Mouse (Mus musculus) gonadal fat pad, adult 2 months (tissue): ENCODE data around the gene Ccdc97. TPM values are rescaled to one million over a fixed set of nuclear protein-coding genes. Genes with fewer than 3 reads are reported as not detected.

Experiments used
- DNase-seq: peaks from one replicate; pipeline ENCODE4 v3.0.0-alpha.2; 2012; ENCODE audit warnings: low read depth
- polyA plus RNA-seq: library from polyadenylated mRNA; depleted of rRNA; stranded (reverse); fragments of >200 nt; gene quantifications from 2 replicates; pipeline ENCODE4 v1.2.3, GENCODE M21; 2012

Gene Ccdc97
- polyA plus RNA-seq, 1 experiment, result 46.3 TPM

GRCm38 (mm10) chr7:25688810-25689586 is 29.9 kb downstream of the Ccdc97 start:
- DNase-seq, result no peak

GRCm38 (mm10) chr7:25687811-25688401 is 31.0 kb downstream of the Ccdc97 start:
- no peak for DNase-seq

GRCm38 (mm10) chr7:25686680-25687531 is 32.0 kb downstream of the Ccdc97 start, which contains the start of gene Tgfb1:
Gene Tgfb1, plus strand, starts transcription at chr7:25687002.
- no peak for DNase-seq

GRCm38 (mm10) chr7:25685926-25686470 is 32.9 kb downstream of the Ccdc97 start:
- DNase-seq, result no peak

GRCm38 (mm10) chr7:25684659-25685058 is 34.2 kb downstream of the Ccdc97 start:
- no peak for DNase-seq

GRCm38 (mm10) chr7:25683474-25684180 is 35.3 kb downstream of the Ccdc97 start:
- no peak for DNase-seq

GRCm38 (mm10) chr7:25681341-25682231 is 37.3 kb downstream of the Ccdc97 start:
- no peak for DNase-seq

GRCm38 (mm10) chr7:25680514-25681258 is 38.2 kb downstream of the Ccdc97 start, which contains the start of gene B9d2:
Gene B9d2, plus strand, starts transcription at chr7:25680780.
- no peak for DNase-seq

- DNase-seq, result no peak
Observed at GRCm38 (mm10) chr7:25679971-25680370, 38.9 kb downstream of the Ccdc97 start.

- no peak for DNase-seq
Observed at GRCm38 (mm10) chr7:25677013-25677412, 41.9 kb downstream of the Ccdc97 start.

GRCm38 (mm10) chr7:25676085-25676781 is 42.7 kb downstream of the Ccdc97 start:
- no peak for DNase-seq

GRCm38 (mm10) chr7:25675405-25675804 is 43.5 kb downstream of the Ccdc97 start:
- no peak for DNase-seq

- no peak for DNase-seq
Observed at GRCm38 (mm10) chr7:25674719-25675300, 44.1 kb downstream of the Ccdc97 start, which contains the start of gene Tmem91. Gene Tmem91, minus strand, starts transcription at chr7:25675166.

GRCm38 (mm10) chr7:25674297-25674696 is 44.6 kb downstream of the Ccdc97 start:
- no peak for DNase-seq

- no peak for DNase-seq
Observed at GRCm38 (mm10) chr7:25672442-25672841, 46.4 kb downstream of the Ccdc97 start.

- DNase-seq, result no peak
Observed at GRCm38 (mm10) chr7:25671686-25672085, 47.2 kb downstream of the Ccdc97 start.

GRCm38 (mm10) chr7:25670096-25670495 is 48.8 kb downstream of the Ccdc97 start:
- DNase-seq, result no peak

- DNase-seq, result no peak
Observed at GRCm38 (mm10) chr7:25669631-25670030, 49.3 kb downstream of the Ccdc97 start.
